Mouse (Mus musculus) kidney, postnatal 0 days (tissue): ENCODE measurements at regions not wholly inside any gene's neighbourhood (a gene's known extent, or its start where the extent isn't known, plus 50 kb on each side); places are given as distances from the start of the nearest gene placed in this dataset.

Experiments
- ATAC-seq: fragments of 200-750 bp; cut with Nextera tagmentation; replicated peaks from 2 replicates; pipeline ENCODE4 v1.8.0; 2017; ENCODE audit warnings: low read depth, moderate number of reproducible peaks, moderate TSS enrichment, moderate library complexity; ENCODE audit not compliant: low FRiP score
- DNase-seq: peaks from one replicate; pipeline ENCODE4 v3.0.0-alpha.2; 2016; ENCODE audit warnings: low spot score
- H3K27ac ChIP-seq: fragments of 300-500 bp; sonication (generic); 2 replicates; pipeline ENCODE4 v1.5.1; 2014; ENCODE audit warnings: mild to moderate bottlenecking
- H3K27me3 ChIP-seq: fragments of 300-500 bp; sonication (generic); 2 replicates; pipeline ENCODE4 v1.6.1; 2014; ENCODE audit warnings: low read length, mixed read lengths; ENCODE audit not compliant: insufficient read depth
- H3K36me3 ChIP-seq: fragments of 300-500 bp; sonication (generic); 2 replicates; pipeline ENCODE4 v1.6.1; 2014; ENCODE audit warnings: low read length, mixed read lengths; ENCODE audit not compliant: insufficient read depth
- H3K4me1 ChIP-seq: fragments of 300-500 bp; sonication (generic); replicated peaks from 2 replicates; pipeline ENCODE4 v1.6.1; 2014; ENCODE audit warnings: antibody characterized with exemption, low read length, mixed read lengths; ENCODE audit not compliant: insufficient read depth
- H3K4me2 ChIP-seq: fragments of 300-500 bp; sonication (generic); 2 replicates; pipeline ENCODE4 v1.6.1; 2014; ENCODE audit warnings: mild to moderate bottlenecking, low read length, moderate library complexity, mixed read lengths
- H3K4me3 ChIP-seq: fragments of 300-500 bp; sonication (generic); replicated peaks from 2 replicates; pipeline ENCODE4 v1.5.1; 2014; ENCODE audit warnings: low read depth, low read length
- H3K9ac ChIP-seq: fragments of 300-500 bp; sonication (generic); 2 replicates; pipeline ENCODE4 v1.6.1; 2014; ENCODE audit warnings: low read depth, low read length
- H3K9me3 ChIP-seq: fragments of 300-500 bp; sonication (generic); replicated peaks from 2 replicates; pipeline ENCODE4 v1.6.1; 2016; ENCODE audit warnings: low read length, inconsistent platforms, mixed read lengths
- CTCF ChIP-seq: IDR thresholded peaks from 2 replicates; pipeline ENCODE4 v1.5.1; 2016; ENCODE audit warnings: antibody characterized with exemption, low read depth, mild to moderate bottlenecking, moderate library complexity
- WGBS: fragments of 180-500 bp; shearing (Covaris S2); extraction: QIAGEN DNeasy Blood & Tissue Kit; methylation state at CpG from one replicate; pipeline ENCODE4 v1.1.7; 2014; 5-methylcytosine and 5-hydroxymethylcytosine counted together

DNA sequence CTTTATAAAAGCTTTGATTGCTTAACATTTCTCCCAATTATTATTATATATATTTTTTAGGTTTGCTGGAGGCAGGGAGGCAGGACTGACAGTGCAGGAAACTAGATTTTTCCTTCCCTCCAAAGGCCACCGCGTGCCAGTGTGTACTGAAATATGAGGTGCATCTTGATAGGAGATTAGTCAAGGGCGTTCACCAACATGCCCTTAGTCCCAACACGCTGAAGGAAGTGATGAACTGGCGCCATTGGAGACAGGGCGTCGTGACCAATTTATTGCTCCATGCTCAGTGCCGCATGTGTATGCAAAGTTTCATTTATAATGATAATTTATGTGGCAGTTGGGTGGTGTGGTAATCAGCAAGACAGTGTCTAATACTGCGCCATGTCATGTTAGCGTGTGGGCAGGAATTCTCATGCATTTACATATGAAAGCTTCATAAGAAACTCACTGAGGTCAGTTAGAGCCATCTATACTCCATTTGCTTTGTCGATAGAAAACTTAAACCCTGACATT lies 66.2 kb downstream of the Isl1 start:
- no peaks in the 10 kb centered on the region for H3K4me1 ChIP-seq
- ATAC-seq = no peak
- H3K27me3 ChIP-seq = no peaks in the 10 kb centered on the region
- no peak overlapping the region for H3K27ac ChIP-seq
- H3K36me3 ChIP-seq = no peaks in the 10 kb centered on the region
- H3K4me3 ChIP-seq = no peak overlapping the region
- H3K9ac ChIP-seq = no peak overlapping the region
- no peaks in the 10 kb centered on the region for H3K9me3 ChIP-seq
- no peak for TF ChIP-seq CTCF
- DNase-seq = no peak
- WGBS = 83% methylated on average over 11 of the region's 11 CpGs
- no peak overlapping the region for H3K4me2 ChIP-seq

DNA sequence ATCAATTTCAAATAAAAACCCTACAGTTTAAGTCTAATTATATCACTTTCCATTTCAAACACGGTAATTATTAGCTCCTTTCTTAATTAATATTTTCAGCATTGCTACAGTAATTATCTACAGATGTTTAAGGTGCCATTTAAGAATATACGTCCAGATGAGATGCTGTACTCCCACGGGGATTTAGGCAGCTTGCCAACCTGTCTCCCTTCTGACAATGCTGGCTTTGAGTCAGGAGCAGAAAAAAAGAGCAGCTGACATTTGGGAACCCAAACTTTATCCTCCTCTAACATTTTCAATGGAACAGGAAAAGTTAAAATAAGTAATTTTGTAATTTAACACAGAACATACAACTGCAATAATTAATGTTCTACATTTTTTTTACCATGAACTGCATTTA lies 94.4 kb downstream of the Isl1 start:
- no peak for TF ChIP-seq CTCF
- H3K27ac ChIP-seq = no peak overlapping the region
- H3K4me1 ChIP-seq = no peaks in the 10 kb centered on the region
- no peak overlapping the region for H3K4me3 ChIP-seq
- no peak for ATAC-seq
- H3K4me2 ChIP-seq = no peak overlapping the region
- H3K9me3 ChIP-seq = no peaks in the 10 kb centered on the region
- H3K36me3 ChIP-seq = no peaks in the 10 kb centered on the region
- WGBS = 31% methylated on average over 3 of the region's 3 CpGs
- no peaks in the 10 kb centered on the region for H3K27me3 ChIP-seq
- H3K9ac ChIP-seq = no peak overlapping the region
- DNase-seq = no peak

DNA sequence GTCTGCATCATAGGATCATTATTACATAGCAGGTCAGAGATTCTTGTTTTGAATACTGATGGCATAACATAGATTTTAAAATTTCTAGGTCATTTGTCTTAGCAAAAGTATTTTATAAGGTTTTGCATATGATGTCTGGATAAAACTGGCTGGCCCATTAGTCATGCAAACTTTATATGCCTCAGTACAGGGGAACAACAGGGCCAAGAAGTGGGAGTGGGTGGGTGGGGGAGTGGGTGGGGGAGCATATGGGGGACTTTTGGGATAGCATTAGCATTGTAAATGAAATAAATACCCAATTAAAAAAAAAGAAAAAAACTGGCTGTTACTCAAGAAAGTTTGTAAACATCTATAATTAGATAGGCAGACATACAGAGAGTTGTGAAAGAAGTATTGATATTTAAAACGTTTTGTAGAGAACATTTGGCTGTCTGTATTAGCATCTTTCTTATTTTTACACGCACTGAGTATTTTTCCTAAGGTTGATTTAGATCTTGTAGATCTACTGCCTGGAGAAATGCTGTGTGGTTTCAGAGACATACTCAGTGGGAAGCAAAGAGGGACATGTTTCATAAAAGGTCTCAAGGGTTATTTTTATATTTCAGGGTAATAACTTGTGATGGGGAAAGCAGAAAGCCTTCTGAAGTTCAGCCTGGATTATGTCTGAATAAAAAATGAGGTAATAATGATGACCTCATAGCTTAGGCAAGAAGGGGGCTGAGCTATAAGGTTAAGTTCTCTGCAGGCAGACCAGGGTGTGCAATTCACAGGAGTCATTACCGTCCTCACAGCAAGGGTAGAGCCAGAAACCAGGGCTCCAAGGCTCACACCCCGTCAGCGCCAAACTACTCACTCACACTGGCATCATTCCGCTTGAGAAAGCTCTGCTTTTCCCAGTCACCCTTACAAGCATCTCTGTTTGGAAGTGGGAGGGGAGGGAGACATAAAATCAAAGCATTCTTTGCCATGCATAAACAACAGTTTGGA lies 95.4 kb downstream of the Isl1 start:
- no peak overlapping the region for H3K4me2 ChIP-seq
- H3K9me3 ChIP-seq = no peaks in the 10 kb centered on the region
- no peak for TF ChIP-seq CTCF
- no peak for ATAC-seq
- H3K27ac ChIP-seq = no peak overlapping the region
- no peak overlapping the region for H3K9ac ChIP-seq
- no peaks in the 10 kb centered on the region for H3K36me3 ChIP-seq
- WGBS = 36% methylated on average over 6 of the region's 6 CpGs
- DNase-seq = no peak
- no peak overlapping the region for H3K4me3 ChIP-seq
- H3K27me3 ChIP-seq = no peaks in the 10 kb centered on the region
- H3K4me1 ChIP-seq = no peaks in the 10 kb centered on the region

DNA sequence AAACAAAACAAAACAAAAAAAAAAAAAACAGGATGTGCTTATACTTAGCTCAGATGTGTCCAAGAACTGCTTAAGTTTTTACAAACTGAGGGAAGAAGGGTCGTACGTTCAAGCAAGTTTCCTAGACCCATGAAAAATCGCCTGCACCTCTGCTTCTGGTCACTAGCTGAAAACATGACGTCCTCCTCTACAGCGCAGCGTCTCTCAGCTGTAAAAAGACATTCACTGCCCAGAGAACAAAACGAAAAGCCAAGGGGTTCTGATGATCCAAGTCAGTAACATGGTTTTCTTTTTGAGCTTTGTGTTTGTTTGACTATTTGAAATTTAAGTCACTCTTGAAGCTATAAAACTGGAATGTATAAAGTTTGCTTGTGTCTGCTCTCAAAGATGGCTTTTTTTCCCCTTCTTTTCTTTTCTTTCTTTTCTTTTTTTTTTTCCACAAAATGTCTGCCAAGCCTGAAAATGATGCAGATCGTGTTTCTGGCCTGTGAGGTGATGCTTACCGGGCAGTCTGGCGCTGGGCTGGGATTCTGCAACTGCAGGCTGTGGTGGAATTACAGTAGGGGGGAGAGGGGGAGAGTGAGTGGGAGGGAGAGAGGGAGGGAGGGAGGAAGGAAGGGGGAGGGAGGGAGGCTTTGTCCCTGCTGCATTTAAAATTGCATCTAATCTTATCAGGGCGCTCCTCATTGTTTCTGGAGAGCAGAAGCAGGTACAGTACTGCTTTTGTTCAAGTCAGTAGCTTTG lies 108.1 kb downstream of the Isl1 start:
- no peak for TF ChIP-seq CTCF
- H3K9ac ChIP-seq = no peak overlapping the region
- H3K4me3 ChIP-seq = peak overlapping the region; percentile 18
- H3K27ac ChIP-seq = no peak overlapping the region
- H3K36me3 ChIP-seq = no peaks in the 10 kb centered on the region
- DNase-seq = peak; percentile 78
- WGBS = 2% methylated on average over 11 of the region's 11 CpGs
- ATAC-seq = peak; percentile 90
- H3K4me2 ChIP-seq = peak overlapping the region; percentile 48
- H3K27me3 ChIP-seq = no peaks in the 10 kb centered on the region
- H3K9me3 ChIP-seq = no peaks in the 10 kb centered on the region
- H3K4me1 ChIP-seq = no peaks in the 10 kb centered on the region

DNA sequence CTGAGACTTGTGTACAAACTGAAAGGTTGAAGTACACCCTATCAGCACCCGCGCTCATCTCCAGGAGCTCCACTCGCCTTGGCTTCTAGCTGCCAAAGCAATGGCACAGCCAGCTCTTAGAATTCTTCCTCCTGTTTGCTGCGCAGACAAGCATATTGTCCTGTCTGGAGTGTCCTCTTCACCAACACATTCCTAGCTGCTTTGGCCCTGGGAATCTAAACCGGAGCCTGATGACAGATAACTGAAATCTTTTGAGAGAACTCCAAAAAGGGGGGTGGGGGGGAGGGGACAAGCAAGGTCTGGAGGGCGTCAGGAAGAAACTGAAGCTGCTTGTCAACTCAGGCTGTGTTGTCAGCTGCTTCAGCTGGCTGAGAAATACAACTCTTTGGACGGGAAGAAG lies 122.4 kb downstream of the Isl1 start:
- no peak overlapping the region for H3K4me2 ChIP-seq
- TF ChIP-seq CTCF = no peak
- ATAC-seq = no peak

DNA sequence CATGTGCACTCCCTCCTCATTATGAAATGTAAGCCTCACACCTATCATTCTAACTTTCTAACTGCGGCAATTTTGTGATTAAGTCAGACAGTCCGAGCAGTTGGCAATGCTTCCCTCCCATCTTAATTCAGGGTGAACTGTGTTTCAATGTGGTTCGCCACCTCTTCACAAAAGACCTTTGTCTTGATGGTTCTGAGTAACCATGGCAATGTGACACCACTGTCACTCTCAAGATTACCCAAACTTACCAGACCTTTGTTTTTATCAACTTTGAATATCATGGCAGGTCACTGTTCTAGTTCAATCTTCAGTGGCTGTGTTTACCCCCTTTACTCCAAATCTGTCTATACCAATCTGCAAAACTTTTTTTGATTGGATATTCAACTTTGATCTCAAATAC lies 131.7 kb downstream of the Isl1 start:
- no peak overlapping the region for H3K4me2 ChIP-seq
- no peaks in the 10 kb centered on the region for H3K9me3 ChIP-seq
- H3K27me3 ChIP-seq = no peaks in the 10 kb centered on the region
- no peak overlapping the region for H3K4me3 ChIP-seq
- no peak overlapping the region for H3K9ac ChIP-seq
- 85% methylated on average over 3 of the region's 3 CpGs for WGBS
- no peak for TF ChIP-seq CTCF
- ATAC-seq (no peak), DNase-seq (no peak)
- no peak overlapping the region for H3K27ac ChIP-seq
- no peaks in the 10 kb centered on the region for H3K36me3 ChIP-seq
- no peaks in the 10 kb centered on the region for H3K4me1 ChIP-seq

More for the DNA sequence above, 122.4 kb downstream of the Isl1 start:
- 60% methylated on average over 7 of the region's 7 CpGs for WGBS
- H3K9ac ChIP-seq = no peak overlapping the region
- H3K4me1 ChIP-seq = no peaks in the 10 kb centered on the region
- no peak overlapping the region for H3K4me3 ChIP-seq
- H3K27me3 ChIP-seq = no peaks in the 10 kb centered on the region
- DNase-seq = no peak
- H3K36me3 ChIP-seq = no peaks in the 10 kb centered on the region
- H3K27ac ChIP-seq = no peak overlapping the region
- H3K9me3 ChIP-seq = no peaks in the 10 kb centered on the region
